Mouse (Mus musculus) forebrain, embryonic 14.5 days (tissue): ENCODE results near the gene Cacna2d2. TPM values are rescaled to one million over a fixed set of nuclear protein-coding genes. Genes with fewer than 3 reads are reported as not detected.
A peak's percentile ranks its signal among the peaks of the same experiment; 100 is the strongest.

Experiments used
- ATAC-seq: fragments of 200-750 bp; cut with Nextera tagmentation; 2 replicates; pipeline ENCODE4 v1.8.0; 2017; ENCODE audit warnings: mild to moderate bottlenecking, moderate library complexity
- DNase-seq: peaks from one replicate; pipeline ENCODE4 v3.0.0-alpha.2; 2015; ENCODE audit warnings: low spot score
- H3K27ac ChIP-seq: fragments of 300-500 bp; sonication (generic); 2 replicates; pipeline ENCODE4 v1.5.1; 2014; ENCODE audit warnings: low read depth, mild to moderate bottlenecking, control low read depth, low read length, moderate library complexity
- H3K27me3 ChIP-seq: fragments of 300-500 bp; sonication (generic); replicated peaks from 2 replicates; pipeline ENCODE4 v1.6.1; 2014; ENCODE audit warnings: low read length, control low read depth, mixed read lengths; ENCODE audit not compliant: control insufficient read depth, insufficient read depth
- H3K36me3 ChIP-seq: fragments of 300-500 bp; sonication (generic); 2 replicates; pipeline ENCODE4 v1.6.1; 2014; ENCODE audit warnings: low read length, control low read depth; ENCODE audit not compliant: control insufficient read depth, insufficient read depth
- H3K4me1 ChIP-seq: fragments of 300-500 bp; sonication (generic); 2 replicates; pipeline ENCODE4 v1.6.1; 2014; ENCODE audit warnings: antibody characterized with exemption, low read length, control low read depth; ENCODE audit not compliant: control insufficient read depth, insufficient read depth
- H3K4me2 ChIP-seq: fragments of 300-500 bp; sonication (generic); 2 replicates; pipeline ENCODE4 v1.6.1; 2014; ENCODE audit warnings: mild to moderate bottlenecking, control low read depth, low read length
- H3K4me3 ChIP-seq: fragments of 300-500 bp; sonication (generic); 2 replicates; pipeline ENCODE4 v1.5.1; 2014; ENCODE audit warnings: low read depth, low read length, control low read depth
- H3K9ac ChIP-seq: fragments of 300-500 bp; sonication (generic); 2 replicates; pipeline ENCODE4 v1.6.1; 2014; ENCODE audit warnings: mild to moderate bottlenecking, low read length, control low read depth, moderate library complexity
- H3K9me3 ChIP-seq: fragments of 300-500 bp; sonication (generic); replicated peaks from 2 replicates; pipeline ENCODE4 v1.6.1; 2016; ENCODE audit warnings: low read length, control low read depth, mixed read lengths; ENCODE audit not compliant: control insufficient read depth
- WGBS: fragments of 180-500 bp; shearing (Covaris S2); extraction: QIAGEN DNeasy Blood & Tissue Kit; methylation state at CpG from one replicate; pipeline ENCODE4 v1.1.7; 2014; 5-methylcytosine and 5-hydroxymethylcytosine counted together
- polyA plus RNA-seq: library from polyadenylated mRNA; unstranded; fragments of >200 nt; fragmentation: Nextera tagmentation; extraction: Ambion mirVana; gene quantifications from 2 replicates; pipeline ENCODE4 v1.2.1, GENCODE M21; 2014

Gene Cacna2d2
- polyA plus RNA-seq: 4.2 and 4.3 TPM in 2 replicates

- H3K4me1 ChIP-seq: peaks cover 14% of the 10 kb centered on the region
- peak within 1 kb of the TSS; percentile 82 for H3K9ac ChIP-seq
- H3K36me3 ChIP-seq: no peaks in the 10 kb centered on the region
- peak; percentile 61 for DNase-seq
- peak within 1 kb of the TSS; percentile 98 for H3K4me2 ChIP-seq
- WGBS: 0% methylated on average over 32 of the region's 54 CpGs
- H3K4me3 ChIP-seq: peak within 1 kb of the TSS; percentile 75
- no peaks in the 10 kb centered on the region for H3K9me3 ChIP-seq
- peak; percentile 75 for ATAC-seq
- H3K27ac ChIP-seq: peak within 1 kb of the TSS; percentile 46; the same call in 1 of the 2 replicates
- H3K27me3 ChIP-seq: peaks cover 17% of the 10 kb centered on the region
Observed at GRCm38 (mm10) chr9:107399491-107399971, at the start of gene Cacna2d2. TSS of gene Cacna2d2 (plus strand) at chr9:107399612.

GRCm38 (mm10) chr9:107354826-107355225 is 44.6 kb upstream of the Cacna2d2 start:
- H3K4me1 ChIP-seq: no peaks in the 10 kb centered on the region
- no peaks in the 10 kb centered on the region for H3K9me3 ChIP-seq
- H3K4me3 ChIP-seq: no peak overlapping the region
- H3K36me3 ChIP-seq: no peaks in the 10 kb centered on the region
- no peak overlapping the region for H3K4me2 ChIP-seq
- WGBS: 78% methylated on average over 1 of the region's 1 CpGs
- H3K27me3 ChIP-seq: 0 out of 2 replicates have a peak, but pooled peaks cover 3% of the 10 kb centered on the region
- no peak for ATAC-seq
- H3K27ac ChIP-seq: no peak overlapping the region
- H3K9ac ChIP-seq: no peak overlapping the region
- DNase-seq: no peak

- ATAC-seq (no peak), DNase-seq (peak; percentile 82)
- 0 out of 2 replicates have a peak, but pooled peaks cover 3% of the 10 kb centered on the region for H3K27me3 ChIP-seq
- WGBS: 45% methylated on average over 6 of the region's 7 CpGs
- H3K4me3 ChIP-seq: no peak overlapping the region
- no peak overlapping the region for H3K4me2 ChIP-seq
- H3K9me3 ChIP-seq: no peaks in the 10 kb centered on the region
- H3K36me3 ChIP-seq: no peaks in the 10 kb centered on the region
- H3K27ac ChIP-seq: no peak overlapping the region
- no peak overlapping the region for H3K9ac ChIP-seq
- H3K4me1 ChIP-seq: no peaks in the 10 kb centered on the region
Observed at GRCm38 (mm10) chr9:107355870-107356765, 43.3 kb upstream of the Cacna2d2 start.

- no peaks in the 10 kb centered on the region for H3K36me3 ChIP-seq
Observed at GRCm38 (mm10) chr9:107357651-107358050, 41.8 kb upstream of the Cacna2d2 start.

GRCm38 (mm10) chr9:107360989-107361388 is 38.4 kb upstream of the Cacna2d2 start:
- WGBS: 8% methylated on average over 3 of the region's 3 CpGs
- DNase-seq: peak; percentile 45
- no peak for ATAC-seq

More at GRCm38 (mm10) chr9:107357651-107358050, 41.8 kb upstream of the Cacna2d2 start:
- no peak overlapping the region for H3K27ac ChIP-seq
- DNase-seq: peak; percentile 81
- no peak overlapping the region for H3K4me2 ChIP-seq
- no peaks in the 10 kb centered on the region for H3K9me3 ChIP-seq
- no peak overlapping the region for H3K4me3 ChIP-seq
- H3K27me3 ChIP-seq: 0 out of 2 replicates have a peak, but pooled peaks cover 5% of the 10 kb centered on the region
- H3K9ac ChIP-seq: no peak overlapping the region
- no peaks in the 10 kb centered on the region for H3K4me1 ChIP-seq
- peak; percentile 56 for ATAC-seq
- 15% methylated on average over 5 of the region's 5 CpGs for WGBS

GRCm38 (mm10) chr9:107366644-107367043 is 32.8 kb upstream of the Cacna2d2 start:
- H3K4me2 ChIP-seq: no peak overlapping the region
- H3K27me3 ChIP-seq: peaks cover 2% of the 10 kb centered on the region; the same call in 1 of the 2 replicates
- no peak overlapping the region for H3K4me3 ChIP-seq
- ATAC-seq: no peak; the same call in 1 of the 2 replicates
- peak; percentile 73 for DNase-seq
- no peaks in the 10 kb centered on the region for H3K9me3 ChIP-seq
- no peak overlapping the region for H3K27ac ChIP-seq
- H3K9ac ChIP-seq: no peak overlapping the region
- 14% methylated on average over 3 of the region's 3 CpGs for WGBS
- no peaks in the 10 kb centered on the region for H3K36me3 ChIP-seq
- no peaks in the 10 kb centered on the region for H3K4me1 ChIP-seq

More at GRCm38 (mm10) chr9:107360989-107361388, 38.4 kb upstream of the Cacna2d2 start:
- Histone ChIP-seq H3K27ac (no peak overlapping the region), H3K36me3 (no peaks in the 10 kb centered on the region), H3K27me3 (0 out of 2 replicates have a peak, but pooled peaks cover 5% of the 10 kb centered on the region), H3K4me1 (no peaks in the 10 kb centered on the region), H3K9ac (no peak overlapping the region), H3K9me3 (no peaks in the 10 kb centered on the region), H3K4me2 (no peak overlapping the region), H3K4me3 (no peak overlapping the region)

GRCm38 (mm10) chr9:107368302-107368701 is 31.1 kb upstream of the Cacna2d2 start:
- WGBS: 100% methylated on average over 1 of the region's 1 CpGs
- no peak overlapping the region for H3K27ac ChIP-seq
- H3K4me1 ChIP-seq: no peaks in the 10 kb centered on the region
- no peaks in the 10 kb centered on the region for H3K9me3 ChIP-seq
- no peaks in the 10 kb centered on the region for H3K36me3 ChIP-seq
- H3K9ac ChIP-seq: no peak overlapping the region
- no peak for DNase-seq
- H3K27me3 ChIP-seq: no peaks in the 10 kb centered on the region; the same call in 1 of the 2 replicates
- no peak overlapping the region for H3K4me3 ChIP-seq
- H3K4me2 ChIP-seq: no peak overlapping the region
- no peak for ATAC-seq

GRCm38 (mm10) chr9:107369270-107370105 is 29.9 kb upstream of the Cacna2d2 start:
- ATAC-seq (no peak), DNase-seq (no peak)
- no peaks in the 10 kb centered on the region for H3K36me3 ChIP-seq
- no peaks in the 10 kb centered on the region for H3K9me3 ChIP-seq
- no peaks in the 10 kb centered on the region; the same call in 1 of the 2 replicates for H3K27me3 ChIP-seq
- no peak overlapping the region for H3K9ac ChIP-seq
- 32% methylated on average over 10 of the region's 10 CpGs for WGBS
- H3K4me1 ChIP-seq: no peaks in the 10 kb centered on the region
- H3K27ac ChIP-seq: no peak overlapping the region
- no peak overlapping the region for H3K4me3 ChIP-seq
- no peak overlapping the region for H3K4me2 ChIP-seq
